Mouse (Mus musculus) kidney, adult 2 months (tissue): ENCODE results near the gene Nfkbia.

Experiments used
- CTCF ChIP-seq: fragments of 200-500 bp; conservative IDR thresholded peaks from 2 replicates; pipeline ENCODE4 v1.5.1; 2011; ENCODE audit warnings: low read depth, mild to moderate bottlenecking, control low read depth, low read length, moderate library complexity, mixed read lengths; ENCODE audit not compliant: insufficient read depth, insufficient read length
- POLR2A ChIP-seq: fragments of 200-500 bp; IDR thresholded peaks from one replicate; pipeline ENCODE4 v1.6.1; 2011; ENCODE audit warnings: low read depth, low read length, control low read depth

DNA sequence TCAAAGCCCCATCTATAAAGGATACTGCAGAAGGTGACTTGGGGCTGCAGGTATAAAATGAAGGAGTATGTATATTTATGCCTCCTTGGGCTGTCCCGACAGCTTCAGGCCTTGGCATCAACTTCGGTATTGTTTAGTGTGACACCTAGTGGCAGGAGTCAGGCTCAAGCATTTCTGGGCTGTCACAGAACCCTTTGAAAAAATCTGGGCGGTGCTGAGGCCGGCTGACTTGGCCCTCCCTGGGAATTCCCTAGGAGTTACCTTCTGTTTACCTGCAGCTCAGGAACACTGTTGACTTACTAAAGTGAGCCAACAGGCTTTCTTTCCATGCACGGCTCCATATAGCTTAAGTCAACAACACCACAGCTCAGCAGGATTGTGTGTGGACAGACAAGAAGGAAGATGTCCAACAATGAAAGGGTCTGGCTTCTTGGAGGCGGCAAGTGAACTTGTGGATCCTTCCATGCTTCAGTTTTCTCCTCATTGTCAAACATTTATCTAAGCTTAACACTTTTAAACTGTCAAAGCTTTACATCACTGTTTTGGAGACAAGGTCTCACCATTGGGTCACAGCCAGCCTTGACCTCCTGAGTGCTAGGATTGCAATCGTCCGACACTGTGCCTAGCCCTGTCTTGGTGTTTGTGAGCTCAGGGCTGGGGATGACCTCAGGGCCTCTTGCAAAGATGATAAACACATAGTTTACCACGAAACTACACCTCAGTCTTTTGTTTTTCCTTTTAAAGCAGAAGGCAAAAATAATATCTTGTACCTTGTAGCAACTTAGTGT lies 2.9 kb upstream of the Nfkbia start:
- TF ChIP-seq CTCF (peak; percentile 85), POLR2A (no peak)
